Mouse (Mus musculus): ENCODE results near the gene Myo1f. TPM values are rescaled to one million over a fixed set of nuclear protein-coding genes. Genes with fewer than 3 reads are reported as not detected.

Myo1f gene
- polyA plus RNA-seq (2014; fragmentation: Illumina TruSeq; extraction: RNeasy Lipid Tissue Mini Kit (QIAGEN cat#74804); ENCODE audit: low read depth, low replicate concordance): 0.32 TPM

DNA sequence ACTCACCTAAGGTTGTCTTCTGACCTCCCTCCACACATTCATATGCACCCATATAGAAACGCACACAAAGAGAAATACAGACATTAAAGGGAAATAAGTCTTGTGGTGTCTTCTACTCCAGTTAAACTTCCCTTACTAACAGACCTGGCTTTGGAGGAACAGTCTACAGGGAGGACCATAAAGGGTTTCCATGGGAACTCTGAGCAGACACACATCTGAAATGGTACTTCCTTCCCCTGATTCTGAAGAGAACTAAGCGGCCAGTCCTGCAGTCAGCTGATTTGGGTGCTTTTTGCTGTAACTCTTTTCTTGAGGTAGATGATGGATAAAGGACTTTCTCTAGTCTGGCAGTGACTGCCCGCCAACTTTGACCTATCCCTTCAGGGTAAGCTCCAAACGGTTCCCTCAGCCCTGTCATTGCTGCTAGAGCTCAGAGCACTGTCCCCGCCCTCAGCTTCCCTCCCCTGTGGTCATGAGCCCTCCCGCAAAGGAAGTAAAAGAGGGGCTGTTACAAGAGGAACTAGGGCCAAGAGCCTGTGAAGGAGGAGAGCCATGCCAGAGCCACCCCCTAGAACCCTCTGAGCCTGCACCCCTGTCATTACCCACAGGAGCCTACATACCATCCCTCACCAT lies at the start of gene Myo1f:
Myo1f (plus strand) TSS at position 485 of the 633 bp plus-strand sequence.

DNA sequence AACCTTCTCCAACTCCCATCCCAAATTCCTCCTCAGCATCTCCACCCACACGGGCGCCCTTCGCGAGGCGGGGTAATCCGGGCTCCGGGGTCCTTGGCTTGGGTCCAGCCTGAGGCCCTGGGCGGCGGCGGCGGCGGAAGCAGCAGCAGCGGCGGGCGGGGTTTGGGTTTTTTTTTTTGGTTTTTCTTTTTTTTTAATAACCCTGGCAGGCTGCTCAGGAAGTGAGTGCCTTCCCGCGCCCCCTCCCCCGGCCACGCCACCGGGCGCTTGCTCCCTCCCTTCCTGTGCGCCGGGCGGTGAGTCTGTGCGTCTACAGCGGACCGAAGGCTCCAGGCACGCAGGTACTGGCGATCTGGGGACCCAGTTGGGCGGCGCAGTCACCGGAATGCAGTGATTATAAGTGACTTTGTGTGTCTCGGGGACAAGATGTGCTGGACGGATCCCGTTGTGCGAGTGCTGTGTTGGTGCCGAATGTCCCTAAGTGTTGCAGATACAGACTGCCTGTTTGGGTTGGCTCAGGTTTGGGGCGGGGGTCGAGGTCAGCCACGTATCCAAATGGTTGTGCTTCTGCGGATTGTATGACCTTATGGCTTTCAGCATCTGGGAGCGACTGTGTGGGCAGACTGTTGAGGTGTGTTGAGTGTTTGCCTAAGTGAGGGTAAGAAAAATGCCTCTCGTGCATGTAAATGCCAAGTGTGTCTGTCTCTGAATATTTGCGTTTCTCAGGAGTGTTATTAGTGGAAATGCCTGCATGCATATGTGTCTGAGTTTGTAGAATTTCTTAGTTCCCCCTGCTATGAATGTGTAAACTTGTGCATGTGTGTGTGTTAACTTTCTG lies 31.4 kb upstream of the Myo1f start, which contains the start of gene Adamts10:
Adamts10 (plus strand) TSS at position 287 of the 838 bp plus-strand sequence.

DNA sequence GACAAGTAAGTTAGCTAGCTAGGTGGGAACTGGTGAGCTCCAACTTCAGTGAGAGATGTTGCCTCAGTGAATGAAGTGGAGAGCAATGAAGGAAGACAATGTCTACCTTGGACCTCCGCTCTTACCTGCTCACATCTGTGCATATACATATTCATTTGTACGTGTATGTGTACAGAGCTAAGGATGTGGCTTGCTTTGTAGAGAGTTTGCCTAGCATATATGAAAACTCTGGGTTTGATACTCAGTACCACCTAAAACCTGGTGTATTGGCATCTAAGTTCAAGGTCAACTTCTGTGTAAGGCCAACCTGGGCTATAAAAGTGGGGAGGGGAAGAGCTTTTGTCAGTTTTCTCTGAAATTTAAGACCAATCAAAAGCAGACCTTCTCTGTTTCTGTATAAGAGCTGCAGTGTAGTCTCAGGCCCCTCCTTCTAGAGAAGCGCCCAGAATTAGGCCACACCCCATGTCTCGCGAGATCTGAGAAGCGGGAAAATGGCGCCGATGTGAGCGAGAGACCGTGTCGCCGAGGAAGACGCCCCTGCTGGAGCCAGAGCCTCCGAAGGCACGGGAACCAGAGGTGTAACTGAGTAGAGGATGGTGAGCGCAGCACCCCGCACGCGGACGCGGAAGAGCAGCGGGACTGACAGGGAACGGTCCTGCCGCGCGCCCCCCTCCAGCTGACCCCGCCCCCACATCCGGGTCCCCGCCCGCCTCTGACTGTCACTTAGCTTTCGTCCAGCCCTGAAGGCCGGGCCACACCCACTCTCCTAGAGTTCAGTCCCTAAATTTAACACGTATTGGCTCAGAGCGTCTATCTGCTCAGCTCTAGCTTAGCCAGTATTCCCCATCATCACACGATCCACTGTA lies 73.3 kb downstream of the Myo1f start, which contains the start of gene Zfp414:
Zfp414 (plus strand) TSS at position 470 of the 866 bp plus-strand sequence.

DNA sequence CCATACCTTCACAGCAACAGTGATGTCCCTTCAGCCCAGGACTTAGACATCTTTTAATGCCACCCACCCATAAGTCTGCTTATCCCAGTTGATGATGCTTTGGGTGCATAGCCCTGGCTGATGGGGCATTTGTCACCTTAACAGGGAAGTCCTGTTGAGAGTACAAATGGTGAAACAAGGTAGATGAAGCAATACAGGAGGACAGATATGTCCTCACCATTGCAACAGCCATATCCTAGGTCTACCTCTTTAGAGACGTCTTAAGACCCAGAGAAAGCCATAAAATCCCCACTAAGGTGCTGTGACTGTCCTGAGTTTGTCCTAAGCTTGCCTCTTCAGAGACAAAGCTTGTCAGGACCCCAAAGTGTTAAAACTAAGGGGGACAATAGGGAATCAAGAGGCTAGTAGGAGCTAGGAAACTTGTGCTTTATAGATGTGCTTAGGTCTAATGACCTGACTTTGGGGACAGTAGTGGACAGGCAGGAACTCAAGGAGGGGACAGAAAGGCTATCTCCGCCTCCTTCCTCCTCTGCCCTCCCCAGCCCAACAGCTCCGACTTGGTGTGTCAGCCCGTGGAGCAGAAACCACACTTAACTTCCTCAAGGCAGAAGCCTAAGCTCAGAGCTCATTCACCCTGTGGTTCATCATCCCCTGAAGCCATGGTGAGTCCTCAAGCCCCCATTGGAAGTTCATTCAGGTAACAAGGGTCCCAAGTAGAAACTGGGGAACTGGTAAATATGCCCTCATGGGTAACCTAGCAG lies 82.2 kb downstream of the Myo1f start, which contains the start of gene Pram1:
Pram1 (plus strand) TSS at position 541 of the 761 bp plus-strand sequence.

Other genes starting within 250 kb of the Myo1f start
- 38.6 TPM for gene Zfp81, start 196.8 kb upstream of the Myo1f start, polyA plus RNA-seq (2014; fragmentation: Illumina TruSeq; extraction: RNeasy Lipid Tissue Mini Kit (QIAGEN cat#74804); ENCODE audit: low read depth, low replicate concordance)
- gene Zfp101, start 161.1 kb upstream of the Myo1f start, polyA plus RNA-seq (2014; fragmentation: Illumina TruSeq; extraction: RNeasy Lipid Tissue Mini Kit (QIAGEN cat#74804); ENCODE audit: low read depth, low replicate concordance): 45.2 TPM
- gene Actl9, start 122.8 kb upstream of the Myo1f start, polyA plus RNA-seq (2014; fragmentation: Illumina TruSeq; extraction: RNeasy Lipid Tissue Mini Kit (QIAGEN cat#74804); ENCODE audit: low read depth, low replicate concordance): not detected
- gene Adamts10, start 31.5 kb upstream of the Myo1f start, polyA plus RNA-seq (2014; fragmentation: Illumina TruSeq; extraction: RNeasy Lipid Tissue Mini Kit (QIAGEN cat#74804); ENCODE audit: low read depth, low replicate concordance): 3.1 TPM
- 4.3 TPM for gene Zfp414, start 73.4 kb downstream of the Myo1f start, polyA plus RNA-seq (2014; fragmentation: Illumina TruSeq; extraction: RNeasy Lipid Tissue Mini Kit (QIAGEN cat#74804); ENCODE audit: low read depth, low replicate concordance)
- gene Pram1, start 82.3 kb downstream of the Myo1f start, polyA plus RNA-seq (2014; fragmentation: Illumina TruSeq; extraction: RNeasy Lipid Tissue Mini Kit (QIAGEN cat#74804); ENCODE audit: low read depth, low replicate concordance): not detected
- gene Hnrnpm, start 131.2 kb downstream of the Myo1f start, polyA plus RNA-seq (2014; fragmentation: Illumina TruSeq; extraction: RNeasy Lipid Tissue Mini Kit (QIAGEN cat#74804); ENCODE audit: low read depth, low replicate concordance): 415 TPM
- 26.0 TPM for gene March2, start 163.0 kb downstream of the Myo1f start, polyA plus RNA-seq (2014; fragmentation: Illumina TruSeq; extraction: RNeasy Lipid Tissue Mini Kit (QIAGEN cat#74804); ENCODE audit: low read depth, low replicate concordance)
- 27.5 TPM for gene Rab11b, start 204.8 kb downstream of the Myo1f start, polyA plus RNA-seq (2014; fragmentation: Illumina TruSeq; extraction: RNeasy Lipid Tissue Mini Kit (QIAGEN cat#74804); ENCODE audit: low read depth, low replicate concordance)
- 1.0 TPM for gene Angptl4, start 226.1 kb downstream of the Myo1f start, polyA plus RNA-seq (2014; fragmentation: Illumina TruSeq; extraction: RNeasy Lipid Tissue Mini Kit (QIAGEN cat#74804); ENCODE audit: low read depth, low replicate concordance)